26 mouse cellular contexts compared by ENCODE assay signal in genomic region chr19:28800448-28800847, GRCm38 (mm10). TPM values are rescaled to one million over a fixed set of nuclear protein-coding genes. Genes with fewer than 3 reads are reported as not detected.
A peak's percentile ranks its signal among the peaks of the same experiment; 100 is the strongest.
DNase-seq lines count a peak whose midpoint lies in the region; ATAC-seq and TF ChIP-seq lines count a peak whose summit lies in the region.
"Had no signal": no experiment of that assay in that cellular context is flagged by ENCODE, and none has a peak within 500 bp of the region (broad histone marks: within the 10 kb centered on the region; RNA-seq: fewer than 3 reads in every experiment).

No protein-coding gene starts in this region.

- H3K27ac ChIP-seq in hindbrain, embryonic 16.5 days (ENCODE audit: low read depth, low read length): peak overlapping the region; percentile 42; the same call in 1 of the 2 replicates
- H3K27ac ChIP-seq in hindbrain, embryonic 12.5 days: no peak overlapping the region
- no peak overlapping the region for H3K27ac ChIP-seq in midbrain, embryonic 15.5 days
- H3K27ac ChIP-seq in midbrain, embryonic 11.5 days (ENCODE audit: low read depth, low read length): no peak overlapping the region
- 0 out of 2 replicates have a peak overlapping the region, but pooled peaks have one; percentile 3 for H3K27ac ChIP-seq in midbrain, postnatal 0 days (ENCODE audit: low read depth, low read length)
- H3K27ac ChIP-seq in thymus, adult 2 months (ENCODE audit: control insufficient read depth, insufficient read depth, low read length): no peak overlapping the region
- H3K27ac ChIP-seq: forebrain, embryonic 10.5 days; intestine, embryonic 15.5 days; limb, embryonic 10.5 days; neural tube, embryonic 13.5 days had no signal

- no peaks in the 10 kb centered on the region for H3K27me3 ChIP-seq in hindbrain, embryonic 16.5 days (replicated peaks; ENCODE audit: control insufficient read depth, insufficient read depth, low read length)
- no peaks in the 10 kb centered on the region for H3K27me3 ChIP-seq in hindbrain, embryonic 12.5 days
- no peaks in the 10 kb centered on the region for H3K27me3 ChIP-seq in midbrain, embryonic 15.5 days (replicated peaks)
- H3K27me3 ChIP-seq in midbrain, embryonic 11.5 days (ENCODE audit: control insufficient read depth, insufficient read depth, low read length): no peaks in the 10 kb centered on the region
- no peaks in the 10 kb centered on the region for H3K27me3 ChIP-seq in midbrain, postnatal 0 days (ENCODE audit: insufficient read depth, low read length)
- no peaks in the 10 kb centered on the region for H3K27me3 ChIP-seq in thymus, adult 2 months (ENCODE audit: control insufficient read depth, insufficient read depth, low read length)
- H3K27me3 ChIP-seq: intestine, embryonic 15.5 days; neural tube, embryonic 13.5 days had no signal

- DNase-seq in midbrain, embryonic 11.5 days (ENCODE audit: low spot score, missing footprints): no peak
- DNase-seq in midbrain, postnatal 0 days (ENCODE audit: low spot score): peak; percentile 71
- peak; percentile 24 for DNase-seq in right cerebral cortex, postnatal 25 days
- DNase-seq in thymus, adult 2 months: no peak
- DNase-seq: adrenal gland, adult 2 months; cerebellum, adult 18-20 months; cerebellum, postnatal 14 days; gastrocnemius, postnatal 10 days; heart, postnatal 10 days; kidney, adult 8-10 months; kidney, postnatal 25 days; liver; lung, postnatal 4 days; spleen, adult 18-20 months; thymus, postnatal 25 days had no signal

- no peaks in the 10 kb centered on the region for H3K36me3 ChIP-seq in hindbrain, embryonic 16.5 days (ENCODE audit: control insufficient read depth, insufficient read depth, low read length)
- H3K36me3 ChIP-seq in hindbrain, embryonic 12.5 days: no peaks in the 10 kb centered on the region
- H3K36me3 ChIP-seq in midbrain, embryonic 15.5 days (replicated peaks): no peaks in the 10 kb centered on the region
- H3K36me3 ChIP-seq in midbrain, embryonic 11.5 days (ENCODE audit: control insufficient read depth, insufficient read depth, low read length): no peaks in the 10 kb centered on the region
- H3K36me3 ChIP-seq in midbrain, postnatal 0 days (ENCODE audit: insufficient read depth, low read length): no peaks in the 10 kb centered on the region
- H3K36me3 ChIP-seq in thymus, adult 2 months (ENCODE audit: control insufficient read depth, insufficient read depth, low read length): no peaks in the 10 kb centered on the region
- H3K36me3 ChIP-seq: forebrain, embryonic 10.5 days; heart, embryonic 12.5 days; intestine, embryonic 15.5 days; limb, embryonic 10.5 days; neural tube, embryonic 13.5 days had no signal

- no peak overlapping the region for H3K4me3 ChIP-seq in hindbrain, embryonic 16.5 days (ENCODE audit: low read length)
- no peak overlapping the region for H3K4me3 ChIP-seq in hindbrain, embryonic 12.5 days
- no peak overlapping the region for H3K4me3 ChIP-seq in midbrain, embryonic 15.5 days
- H3K4me3 ChIP-seq in midbrain, embryonic 11.5 days (ENCODE audit: low read depth, low read length): no peak overlapping the region
- no peak overlapping the region for H3K4me3 ChIP-seq in midbrain, postnatal 0 days (ENCODE audit: low read depth, low read length)
- H3K4me3 ChIP-seq in thymus, adult 2 months (ENCODE audit: control insufficient read depth, insufficient read depth, low read length): no peak overlapping the region
- H3K4me3 ChIP-seq: forebrain, embryonic 10.5 days; heart, embryonic 12.5 days; intestine, embryonic 15.5 days; limb, embryonic 10.5 days; neural tube, embryonic 13.5 days had no signal

- no peak for TF ChIP-seq POLR2A in thymus, adult 2 months (IDR thresholded peaks at IDR 0.05; ENCODE audit: control insufficient read depth, extremely low read depth, insufficient read depth, low read length, poor library complexity)

- peak; percentile 69 for ATAC-seq in hindbrain, embryonic 16.5 days
- ATAC-seq in hindbrain, embryonic 12.5 days (ENCODE audit: low FRiP score): no peak
- peak; percentile 69; the same call in 1 of the 2 replicates for ATAC-seq in midbrain, embryonic 15.5 days (replicated peaks)
- no peak for ATAC-seq in midbrain, embryonic 11.5 days (ENCODE audit: low FRiP score)
- ATAC-seq in midbrain, postnatal 0 days (ENCODE audit: low FRiP score): 0 out of 2 replicates have a peak, but pooled peaks have one; percentile 68
- ATAC-seq: intestine, embryonic 15.5 days had no signal

- no peak for TF ChIP-seq CTCF in midbrain, postnatal 0 days (IDR thresholded peaks at IDR 0.05)
- no peak for TF ChIP-seq CTCF in thymus, adult 2 months (IDR thresholded peaks at IDR 0.05; ENCODE audit: borderline replicate concordance, control insufficient read depth, extremely low read depth, insufficient read depth, low read length, poor library complexity)

- H3K4me2 ChIP-seq in hindbrain, embryonic 16.5 days (ENCODE audit: low read length): no peak overlapping the region
- H3K4me2 ChIP-seq in hindbrain, embryonic 12.5 days (replicated peaks): no peak overlapping the region
- H3K4me2 ChIP-seq in midbrain, embryonic 15.5 days: no peak overlapping the region
- no peak overlapping the region for H3K4me2 ChIP-seq in midbrain, embryonic 11.5 days
- no peak overlapping the region for H3K4me2 ChIP-seq in midbrain, postnatal 0 days (ENCODE audit: low read depth, low read length, poor library complexity, severe bottlenecking)
- H3K4me2 ChIP-seq: heart, embryonic 12.5 days; intestine, embryonic 15.5 days; neural tube, embryonic 13.5 days had no signal

- 33% methylated on average over 6 of the region's 6 CpGs for WGBS in hindbrain, embryonic 16.5 days
- 45% methylated on average over 6 of the region's 6 CpGs for whole genome bisulfite sequencing in hindbrain, embryonic 12.5 days
- WGBS in midbrain, embryonic 15.5 days: 41% methylated on average over 6 of the region's 6 CpGs
- WGBS in midbrain, embryonic 11.5 days: 59% methylated on average over 6 of the region's 6 CpGs
- WGBS in midbrain, postnatal 0 days: 34% methylated on average over 6 of the region's 6 CpGs
- 70% methylated on average over 6 of the region's 6 CpGs for WGBS in thymus, adult 2 months

- no peaks in the 10 kb centered on the region for H3K9me3 ChIP-seq in hindbrain, embryonic 16.5 days (ENCODE audit: control insufficient read depth, low read length)
- no peaks in the 10 kb centered on the region for H3K9me3 ChIP-seq in hindbrain, embryonic 12.5 days (replicated peaks)
- no peaks in the 10 kb centered on the region for H3K9me3 ChIP-seq in midbrain, embryonic 15.5 days
- no peaks in the 10 kb centered on the region for H3K9me3 ChIP-seq in midbrain, embryonic 11.5 days (ENCODE audit: control insufficient read depth, low read length)
- H3K9me3 ChIP-seq in midbrain, postnatal 0 days (ENCODE audit: low read length): no peaks in the 10 kb centered on the region
- H3K9me3 ChIP-seq: forebrain, embryonic 10.5 days; heart, embryonic 12.5 days; intestine, embryonic 15.5 days; limb, embryonic 10.5 days; neural tube, embryonic 13.5 days had no signal

- no peak overlapping the region for H3K9ac ChIP-seq in hindbrain, embryonic 16.5 days (ENCODE audit: low read depth, low read length)
- H3K9ac ChIP-seq in hindbrain, embryonic 12.5 days: no peak overlapping the region
- H3K9ac ChIP-seq in midbrain, embryonic 15.5 days: no peak overlapping the region
- no peak overlapping the region for H3K9ac ChIP-seq in midbrain, embryonic 11.5 days (ENCODE audit: low read length)
- H3K9ac ChIP-seq in midbrain, postnatal 0 days (replicated peaks; ENCODE audit: low read length, poor library complexity, severe bottlenecking): no peak overlapping the region
- H3K9ac ChIP-seq: heart, embryonic 12.5 days; intestine, embryonic 15.5 days; neural tube, embryonic 13.5 days had no signal

- no peaks in the 10 kb centered on the region for H3K4me1 ChIP-seq in hindbrain, embryonic 16.5 days (ENCODE audit: control insufficient read depth, insufficient read depth, low read depth, low read length)
- H3K4me1 ChIP-seq in hindbrain, embryonic 12.5 days: no peaks in the 10 kb centered on the region
- no peaks in the 10 kb centered on the region; the same call in 1 of the 2 replicates for H3K4me1 ChIP-seq in midbrain, embryonic 15.5 days
- H3K4me1 ChIP-seq in midbrain, embryonic 11.5 days (ENCODE audit: control insufficient read depth, insufficient read depth, low read length): no peaks in the 10 kb centered on the region
- no peaks in the 10 kb centered on the region for H3K4me1 ChIP-seq in midbrain, postnatal 0 days (ENCODE audit: insufficient read depth, low read length)
- H3K4me1 ChIP-seq in thymus, adult 2 months (replicated peaks; ENCODE audit: control insufficient read depth, insufficient read depth, low read length): no peaks in the 10 kb centered on the region
- H3K4me1 ChIP-seq: intestine, embryonic 15.5 days; limb, embryonic 10.5 days had no signal

RNA-seq across cellular contexts. Expression of gene Slc1a1, which starts 34.4 kb away (rescaled TPM):
- 48.0 and 53.7 TPM in 2 replicates for polyA plus RNA-seq in hindbrain, embryonic 16.5 days (2015; fragmentation: Nextera tagmentation; extraction: Ambion mirVana)
- polyA plus RNA-seq in hindbrain, embryonic 12.5 days (2016; fragmentation: Nextera tagmentation; extraction: Ambion mirVana): 5.9 and 7.8 TPM in 2 replicates
- 37.9 and 40.3 TPM in 2 replicates for polyA plus RNA-seq in midbrain, embryonic 15.5 days (2015; fragmentation: Nextera tagmentation; extraction: Ambion mirVana)
- 0.44 and 1.3 TPM in 2 replicates for polyA plus RNA-seq in midbrain, embryonic 11.5 days (2014; fragmentation: Nextera tagmentation; extraction: Ambion mirVana)
- total RNA-seq in midbrain, postnatal 0 days (2014; rRNA removed): 85.3 and 87.3 TPM in 2 replicates
- polyA plus RNA-seq in midbrain, postnatal 0 days (2015; fragmentation: Nextera tagmentation; extraction: Ambion mirVana): 50.6 and 51.7 TPM in 2 replicates
- 0.41 and 0.51 TPM in 2 replicates for polyA plus RNA-seq in thymus, adult 2 months (2012; rRNA removed)
- total RNA-seq: granulocyte monocyte progenitor cell, adult 5-6 weeks; megakaryocyte-erythroid progenitor cell, adult 5-6 weeks; MEL had no signal

Comparison
In these comparisons a context has a peak if more than half of its experiments do, and no peak if none do; other contexts are left out.
1. ATAC-seq: peak in hindbrain, embryonic 16.5 days (single experiment), midbrain, embryonic 15.5 days (single experiment) and midbrain, postnatal 0 days (single experiment); none in hindbrain, embryonic 12.5 days (single experiment) and midbrain, embryonic 11.5 days (single experiment).
2. H3K27ac ChIP-seq: peak in hindbrain, embryonic 16.5 days (single experiment) and midbrain, postnatal 0 days (single experiment); none in hindbrain, embryonic 12.5 days (single experiment), midbrain, embryonic 15.5 days (single experiment), midbrain, embryonic 11.5 days (single experiment) and thymus, adult 2 months (single experiment).
3. DNase-seq: peak in midbrain, postnatal 0 days (single experiment) and right cerebral cortex, postnatal 25 days (single experiment); none in midbrain, embryonic 11.5 days (single experiment) and thymus, adult 2 months (single experiment).